Mouse (Mus musculus) forebrain, embryonic 14.5 days (tissue): ENCODE results near the gene Gm7173. TPM values are rescaled to one million over a fixed set of nuclear protein-coding genes. Genes with fewer than 3 reads are reported as not detected.

ENCODE experiments used
- ATAC-seq: fragments of 200-750 bp; cut with Nextera tagmentation; 2 replicates; pipeline ENCODE4 v1.8.0; 2017; ENCODE audit warnings: mild to moderate bottlenecking, moderate library complexity
- DNase-seq: peaks from one replicate; pipeline ENCODE4 v3.0.0-alpha.2; 2015; ENCODE audit warnings: low spot score
- H3K27ac ChIP-seq: fragments of 300-500 bp; sonication (generic); 2 replicates; pipeline ENCODE4 v1.5.1; 2014; ENCODE audit warnings: low read depth, mild to moderate bottlenecking, control low read depth, low read length, moderate library complexity
- H3K27me3 ChIP-seq: fragments of 300-500 bp; sonication (generic); replicated peaks from 2 replicates; pipeline ENCODE4 v1.6.1; 2014; ENCODE audit warnings: low read length, control low read depth, mixed read lengths; ENCODE audit not compliant: control insufficient read depth, insufficient read depth
- H3K36me3 ChIP-seq: fragments of 300-500 bp; sonication (generic); 2 replicates; pipeline ENCODE4 v1.6.1; 2014; ENCODE audit warnings: low read length, control low read depth; ENCODE audit not compliant: control insufficient read depth, insufficient read depth
- H3K4me1 ChIP-seq: fragments of 300-500 bp; sonication (generic); 2 replicates; pipeline ENCODE4 v1.6.1; 2014; ENCODE audit warnings: antibody characterized with exemption, low read length, control low read depth; ENCODE audit not compliant: control insufficient read depth, insufficient read depth
- H3K4me2 ChIP-seq: fragments of 300-500 bp; sonication (generic); 2 replicates; pipeline ENCODE4 v1.6.1; 2014; ENCODE audit warnings: mild to moderate bottlenecking, control low read depth, low read length
- H3K4me3 ChIP-seq: fragments of 300-500 bp; sonication (generic); 2 replicates; pipeline ENCODE4 v1.5.1; 2014; ENCODE audit warnings: low read depth, low read length, control low read depth
- H3K9ac ChIP-seq: fragments of 300-500 bp; sonication (generic); 2 replicates; pipeline ENCODE4 v1.6.1; 2014; ENCODE audit warnings: mild to moderate bottlenecking, low read length, control low read depth, moderate library complexity
- H3K9me3 ChIP-seq: fragments of 300-500 bp; sonication (generic); replicated peaks from 2 replicates; pipeline ENCODE4 v1.6.1; 2016; ENCODE audit warnings: low read length, control low read depth, mixed read lengths; ENCODE audit not compliant: control insufficient read depth
- WGBS: fragments of 180-500 bp; shearing (Covaris S2); extraction: QIAGEN DNeasy Blood & Tissue Kit; methylation state at CpG from one replicate; pipeline ENCODE4 v1.1.7; 2014; 5-methylcytosine and 5-hydroxymethylcytosine counted together
- polyA plus RNA-seq: library from polyadenylated mRNA; unstranded; fragments of >200 nt; fragmentation: Nextera tagmentation; extraction: Ambion mirVana; gene quantifications from 2 replicates; pipeline ENCODE4 v1.2.1, GENCODE M21; 2014

Gene Gm7173
- polyA plus RNA-seq: 0.75 and 1.3 TPM in 2 replicates

DNA sequence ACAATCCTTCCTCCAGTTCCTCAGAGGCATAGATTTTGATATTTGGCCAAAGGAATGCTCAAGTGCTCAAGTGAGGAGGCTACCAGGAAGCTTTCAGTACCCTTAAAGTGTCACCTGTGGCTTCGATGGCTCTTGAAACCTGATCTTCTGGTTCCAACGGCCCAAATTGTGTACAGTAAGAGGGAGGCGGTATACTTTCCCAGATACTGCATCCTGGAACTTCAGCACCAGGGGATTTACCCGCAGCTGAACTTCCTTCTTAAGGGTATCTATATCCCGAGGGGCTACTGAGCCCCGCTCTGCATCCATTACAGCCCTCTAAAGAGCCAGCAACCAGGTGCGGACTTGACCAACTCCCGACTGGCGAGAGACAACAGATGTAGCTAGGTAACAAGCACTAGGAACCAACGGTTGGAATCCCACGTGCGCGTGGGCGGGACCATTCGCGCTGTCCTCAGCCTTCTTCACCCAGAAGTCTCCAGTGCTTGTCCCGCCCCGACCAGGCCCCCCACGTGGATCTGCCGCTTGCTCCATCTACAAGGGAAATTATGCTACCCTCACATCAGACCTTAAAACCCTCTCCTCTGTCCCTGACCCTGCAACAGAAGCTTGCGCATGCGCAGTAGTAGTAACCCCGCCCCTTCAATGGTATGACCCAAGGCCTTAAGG lies at the start of gene Gm7173:
Gene Gm7173 (minus strand): TSS at position 309 of the 669 bp plus-strand sequence.
- ATAC-seq: peak; percentile 89
- Histone ChIP-seq H3K27me3 (no peaks in the 10 kb centered on the region), H3K9me3 (no peaks in the 10 kb centered on the region), H3K36me3 (no peaks in the 10 kb centered on the region), H3K4me1 (no peaks in the 10 kb centered on the region), H3K27ac (no peak within 1 kb of the TSS; the same call in 1 of the 2 replicates), H3K9ac (peak within 1 kb of the TSS; percentile 40), H3K4me3 (peak within 1 kb of the TSS; percentile 36), H3K4me2 (peak within 1 kb of the TSS; percentile 43)
- 32% methylated on average over 23 of the region's 23 CpGs for WGBS
- DNase-seq: peak; percentile 39

DNA sequence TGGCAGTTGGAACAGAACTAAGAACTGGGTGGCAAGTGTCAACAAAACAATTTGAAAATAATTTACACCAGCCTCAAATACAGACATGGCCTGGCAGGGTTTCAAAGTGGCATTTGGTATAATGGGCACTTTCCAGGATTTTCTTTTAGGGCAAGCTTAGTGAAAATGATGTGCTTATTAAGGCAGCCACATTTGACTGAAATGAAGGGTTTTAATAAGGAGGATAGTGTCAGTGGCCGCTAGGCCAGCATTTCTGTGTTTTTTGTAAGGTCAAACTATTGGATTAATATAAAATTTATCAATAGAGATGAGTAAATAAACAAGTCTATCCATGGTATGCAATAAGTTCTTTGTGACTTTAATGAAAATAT lies 546 bp upstream of the Gm7173 start:
- WGBS: 56% methylated on average over 1 of the region's 1 CpGs
- Histone ChIP-seq H3K27me3 (no peaks in the 10 kb centered on the region), H3K36me3 (no peaks in the 10 kb centered on the region), H3K4me2 (peak overlapping the region; percentile 43), H3K9me3 (no peaks in the 10 kb centered on the region), H3K4me3 (peak overlapping the region; percentile 36), H3K4me1 (no peaks in the 10 kb centered on the region), H3K27ac (no peak overlapping the region), H3K9ac (no peak overlapping the region)
- DNase-seq (no peak), ATAC-seq (no peak)

DNA sequence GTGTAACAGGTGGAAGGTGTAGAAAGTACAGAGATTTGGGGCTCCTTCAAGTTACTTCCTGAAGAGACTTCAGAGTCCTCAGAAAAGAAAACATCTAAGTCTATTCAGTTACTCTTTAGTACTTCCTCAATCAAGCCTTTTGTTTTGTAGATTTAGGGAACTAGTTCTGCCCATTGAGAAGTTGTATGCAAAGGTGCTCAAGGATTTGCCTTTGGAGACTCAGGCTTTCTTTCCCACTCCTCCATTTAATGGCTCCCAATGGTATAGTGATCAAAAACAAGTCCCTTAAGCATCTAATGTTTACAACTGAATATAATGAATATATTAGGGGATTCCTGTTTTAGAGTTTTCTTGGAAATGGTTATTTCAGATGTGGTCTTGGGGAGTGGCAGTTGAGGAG lies 200.3 kb downstream of the Gm7173 start:
- Histone ChIP-seq H3K36me3 (no peaks in the 10 kb centered on the region), H3K4me1 (no peaks in the 10 kb centered on the region), H3K27ac (no peak overlapping the region), H3K9me3 (no peaks in the 10 kb centered on the region), H3K4me3 (no peak overlapping the region), H3K9ac (no peak overlapping the region), H3K27me3 (no peaks in the 10 kb centered on the region), H3K4me2 (no peak overlapping the region)
- DNase-seq (no peak), ATAC-seq (no peak)

Other genes with a start within 250 kb of the Gm7173 start
- 0.10 TPM in 1 of 2 replicates, not detected in the other for gene Mageb16, start 154.2 kb upstream of the Gm7173 start, polyA plus RNA-seq